Mouse (Mus musculus) liver, embryonic 14.5 days (tissue): Measurements from ENCODE around the gene Fcrl5.

Experiments used
- CTCF ChIP-seq: IDR thresholded peaks from 2 replicates; pipeline ENCODE4 v1.5.1; 2016; ENCODE audit warnings: antibody characterized with exemption, low read depth, control low read depth
- EP300 ChIP-seq: IDR thresholded peaks from 2 replicates; pipeline ENCODE4 v1.6.1; 2016; ENCODE audit warnings: antibody characterized with exemption, low read depth

DNA sequence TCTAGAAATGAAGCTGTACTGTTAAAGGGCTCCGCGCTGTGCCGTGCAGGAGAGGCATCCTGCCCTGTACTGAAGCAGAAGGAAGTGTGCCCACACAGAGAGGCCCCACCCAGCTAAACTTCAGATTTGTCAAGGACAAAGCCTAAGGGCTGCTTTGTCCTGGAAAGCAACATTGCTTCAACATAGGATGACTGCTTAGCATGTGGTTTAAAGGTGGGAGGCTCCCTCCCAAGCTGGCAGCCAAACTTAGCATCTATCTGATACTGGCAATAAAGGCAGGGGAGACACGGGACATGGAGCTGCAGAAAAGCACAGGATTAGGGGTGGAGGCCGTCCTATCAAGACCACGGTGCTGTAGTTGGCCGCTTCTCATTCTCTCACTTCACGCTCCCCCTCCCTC is 65.6 kb downstream of the Fcrl5 start:
- no peak for TF ChIP-seq CTCF
- no peak for TF ChIP-seq EP300
